Mouse (Mus musculus): ENCODE measurements around the gene Fkbp11.

The Fkbp11 gene

GRCm38 (mm10) chr15:98696216-98696615 lies 31.8 kb downstream of the Fkbp11 start:
- no peak for DNase-seq (ENCODE audit: inconsistent ontology term)

GRCm38 (mm10) chr15:98695726-98696125 lies 32.3 kb downstream of the Fkbp11 start:
- no peak for DNase-seq (ENCODE audit: inconsistent ontology term)

DNA sequence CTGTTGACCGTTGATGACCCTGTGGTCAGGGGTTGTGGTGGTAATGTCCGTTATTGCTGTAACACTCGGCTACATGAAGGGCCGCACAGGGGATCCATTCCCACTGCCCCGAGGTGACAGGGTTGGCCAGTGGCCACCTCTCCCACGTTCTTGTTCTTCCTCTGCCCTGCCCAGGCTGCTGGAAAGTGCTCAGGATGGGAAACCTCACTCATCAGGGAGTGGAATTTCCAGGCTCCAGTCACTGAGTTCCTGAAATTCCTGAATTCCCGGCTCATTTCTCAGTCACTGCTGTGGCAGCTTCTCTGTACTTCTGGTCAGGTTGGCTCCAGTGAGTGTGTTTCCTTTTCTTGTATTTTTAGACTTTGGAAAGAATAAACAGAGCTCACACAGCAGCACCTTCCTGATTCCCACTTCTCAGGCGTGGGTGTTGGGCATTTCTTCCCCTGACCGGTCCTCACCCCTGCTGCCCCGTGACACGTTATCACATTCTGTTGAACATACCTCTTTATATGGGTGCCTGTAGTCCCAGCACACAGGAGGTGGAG lies 35.8 kb downstream of the Fkbp11 start:
- peak; percentile 95 for DNase-seq (ENCODE audit: inconsistent ontology term)

DNA sequence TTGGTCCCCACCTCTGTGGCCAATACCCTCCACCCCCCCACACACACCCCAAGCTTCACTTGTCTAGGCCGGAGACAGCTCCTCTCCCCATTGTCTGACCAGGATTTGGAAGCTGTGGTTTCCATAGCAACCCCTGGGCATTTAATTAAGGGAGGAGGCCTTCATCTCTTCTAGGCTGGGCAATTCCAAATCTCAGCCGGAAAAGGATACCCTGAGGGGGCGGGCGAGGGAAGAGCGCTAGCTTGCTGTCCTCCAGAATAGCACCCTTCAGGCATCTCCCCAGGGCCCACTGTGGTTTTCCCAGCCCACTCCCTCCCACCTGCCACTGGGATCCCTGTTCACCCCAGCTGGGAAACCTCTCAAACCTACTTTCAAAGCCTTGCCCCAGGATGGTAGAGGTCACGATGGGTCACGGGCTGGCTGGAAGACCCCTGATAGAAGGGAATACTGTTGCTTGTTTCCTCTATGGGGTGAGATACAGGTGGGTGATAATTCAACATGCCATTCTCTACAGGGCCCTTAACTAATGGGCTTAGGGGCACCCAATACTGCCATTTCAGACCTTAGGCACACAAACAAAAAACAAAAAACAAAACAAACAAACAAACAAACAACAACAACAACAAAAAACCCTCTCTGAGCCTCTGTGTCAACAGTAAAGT lies 36.4 kb downstream of the Fkbp11 start:
- DNase-seq (ENCODE audit: inconsistent ontology term): no peak

DNA sequence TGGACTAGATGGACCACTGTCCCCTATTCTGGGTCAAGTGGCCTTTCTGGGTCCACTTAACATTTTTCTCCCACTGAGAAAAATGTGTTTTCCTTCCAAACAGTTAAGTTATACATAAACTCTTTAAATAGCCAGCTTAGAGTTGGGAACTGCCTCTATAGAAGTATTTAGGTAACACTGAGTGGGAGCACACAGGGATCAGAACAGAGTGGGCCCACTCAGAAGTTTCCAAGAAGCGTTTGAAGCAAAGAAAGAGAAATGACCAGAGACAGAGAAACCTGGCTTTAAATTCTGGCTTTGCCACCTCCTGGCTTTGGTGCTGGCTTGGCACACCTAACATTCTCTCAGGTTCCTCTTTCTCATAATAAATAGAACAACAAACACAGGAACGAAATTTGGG lies 38.3 kb downstream of the Fkbp11 start:
- no peak for DNase-seq (ENCODE audit: inconsistent ontology term)

DNA sequence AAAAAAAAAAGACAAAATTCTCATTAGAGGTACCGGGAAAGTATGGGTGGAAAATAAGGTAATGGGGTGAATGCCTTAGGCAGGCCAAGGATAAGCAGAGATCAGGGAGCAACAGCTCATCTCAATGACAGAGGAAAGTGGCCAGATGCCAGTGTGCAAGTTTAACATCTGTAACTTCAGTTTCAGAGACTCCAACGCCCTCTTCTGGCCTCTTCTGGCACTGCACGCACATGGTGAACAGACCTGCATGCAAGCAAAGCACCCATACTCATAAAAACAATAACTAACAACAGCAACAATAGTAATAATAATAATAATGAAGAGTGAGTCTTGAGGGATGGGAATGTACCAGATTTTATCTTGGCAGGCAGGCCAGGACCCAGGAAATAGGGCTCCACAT lies 42.1 kb downstream of the Fkbp11 start:
- DNase-seq (ENCODE audit: inconsistent ontology term): no peak

DNA sequence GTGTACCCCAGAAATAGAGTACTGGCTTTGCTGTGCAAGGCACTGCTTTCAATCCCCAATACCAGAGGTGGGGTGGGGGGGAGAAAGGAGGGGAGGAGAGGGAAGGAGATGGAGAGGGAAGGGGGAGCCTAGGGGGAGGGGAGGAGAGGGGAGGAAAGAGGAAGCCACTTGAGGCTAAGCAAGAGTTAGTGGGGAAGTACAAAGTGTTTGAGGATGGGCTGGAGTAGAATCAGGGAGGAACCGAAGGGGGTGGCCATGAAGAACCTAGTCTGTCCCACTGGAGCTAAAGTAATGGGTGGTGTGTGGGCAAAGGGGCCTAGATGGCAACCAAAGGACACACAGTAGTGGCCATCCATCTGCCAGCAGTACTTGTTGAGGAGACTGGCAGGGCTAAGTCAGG lies 44.3 kb downstream of the Fkbp11 start:
- DNase-seq (ENCODE audit: inconsistent ontology term): no peak

DNA sequence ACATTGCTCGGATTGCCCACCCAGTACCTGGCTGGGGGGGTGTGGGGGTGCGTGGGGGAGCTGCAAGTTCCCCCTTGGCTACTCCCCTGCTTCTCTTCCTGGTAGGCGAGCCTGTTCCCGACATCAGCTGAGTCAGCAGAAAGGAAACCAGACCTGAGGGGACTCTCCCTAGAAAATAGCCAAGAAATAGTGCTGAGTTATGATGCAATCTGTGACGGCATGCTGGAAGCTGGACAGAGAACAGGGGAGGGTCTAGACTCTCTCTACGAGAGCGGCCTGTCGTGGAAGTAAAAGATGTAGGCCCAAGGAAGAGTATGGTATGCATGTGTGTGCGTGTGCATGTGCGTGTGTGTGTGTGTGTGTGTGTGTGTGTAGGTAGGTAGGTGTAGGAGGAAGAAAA lies 44.8 kb downstream of the Fkbp11 start:
- DNase-seq (ENCODE audit: inconsistent ontology term): no peak

DNA sequence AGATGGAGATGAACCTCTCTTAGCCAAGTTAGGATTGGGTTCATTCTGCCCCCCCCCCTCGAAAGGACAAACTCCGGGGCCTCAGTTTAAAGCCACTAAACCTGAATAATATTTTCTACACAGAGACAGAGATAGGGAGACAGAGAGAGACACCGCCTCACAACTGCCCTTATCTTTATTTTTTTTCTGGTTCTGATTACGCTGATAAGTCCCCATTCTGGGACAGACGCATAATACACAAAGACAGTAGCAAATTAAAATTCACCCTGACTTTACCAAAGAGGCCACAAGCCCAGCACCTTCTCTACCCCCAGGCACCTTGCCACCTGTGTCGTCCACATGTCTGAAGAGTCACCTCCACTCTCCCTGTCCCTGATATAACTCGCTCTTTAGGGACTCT lies 46.4 kb downstream of the Fkbp11 start:
- DNase-seq (ENCODE audit: inconsistent ontology term): no peak

DNA sequence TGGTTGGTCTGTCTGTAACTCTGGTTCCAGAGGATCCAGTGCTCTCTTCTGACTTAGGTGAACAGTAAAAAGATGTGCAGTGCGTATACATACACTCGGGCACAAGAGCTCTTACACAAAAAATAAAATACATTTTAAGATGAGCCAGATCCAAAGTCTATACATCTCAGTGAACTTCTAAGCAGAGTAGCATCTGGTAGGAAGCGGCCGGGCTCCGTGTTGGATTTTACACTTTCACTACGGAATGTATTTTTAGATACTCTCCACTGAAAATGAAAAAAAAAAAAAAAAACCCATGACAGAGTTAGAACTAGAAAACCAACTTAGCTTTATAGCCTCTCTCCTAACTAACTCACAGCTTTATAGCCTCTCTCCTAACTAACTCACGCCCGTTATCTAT lies 47.3 kb downstream of the Fkbp11 start:
- no peak for DNase-seq (ENCODE audit: inconsistent ontology term)

DNA sequence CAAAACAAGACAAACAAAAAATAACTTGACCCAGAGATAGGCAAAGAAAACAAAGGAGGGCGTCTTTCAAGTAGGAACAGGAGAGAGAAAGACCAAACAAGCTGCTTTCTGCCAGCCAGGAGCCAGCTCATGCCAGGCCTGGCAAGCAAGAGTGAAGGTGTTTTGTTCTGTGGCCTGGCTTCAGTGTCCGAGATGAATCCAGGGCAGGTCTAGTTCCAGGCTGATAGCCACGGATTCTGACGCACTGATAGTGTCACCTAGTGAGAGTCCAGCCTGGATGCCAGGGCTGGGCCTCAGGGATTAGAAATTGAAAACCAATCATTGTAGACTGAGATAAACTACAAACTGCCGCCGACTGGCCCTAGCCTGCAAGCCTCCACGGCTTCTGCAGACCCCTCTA lies 50.0 kb downstream of the Fkbp11 start:
- DNase-seq (ENCODE audit: inconsistent ontology term): no peak

DNA sequence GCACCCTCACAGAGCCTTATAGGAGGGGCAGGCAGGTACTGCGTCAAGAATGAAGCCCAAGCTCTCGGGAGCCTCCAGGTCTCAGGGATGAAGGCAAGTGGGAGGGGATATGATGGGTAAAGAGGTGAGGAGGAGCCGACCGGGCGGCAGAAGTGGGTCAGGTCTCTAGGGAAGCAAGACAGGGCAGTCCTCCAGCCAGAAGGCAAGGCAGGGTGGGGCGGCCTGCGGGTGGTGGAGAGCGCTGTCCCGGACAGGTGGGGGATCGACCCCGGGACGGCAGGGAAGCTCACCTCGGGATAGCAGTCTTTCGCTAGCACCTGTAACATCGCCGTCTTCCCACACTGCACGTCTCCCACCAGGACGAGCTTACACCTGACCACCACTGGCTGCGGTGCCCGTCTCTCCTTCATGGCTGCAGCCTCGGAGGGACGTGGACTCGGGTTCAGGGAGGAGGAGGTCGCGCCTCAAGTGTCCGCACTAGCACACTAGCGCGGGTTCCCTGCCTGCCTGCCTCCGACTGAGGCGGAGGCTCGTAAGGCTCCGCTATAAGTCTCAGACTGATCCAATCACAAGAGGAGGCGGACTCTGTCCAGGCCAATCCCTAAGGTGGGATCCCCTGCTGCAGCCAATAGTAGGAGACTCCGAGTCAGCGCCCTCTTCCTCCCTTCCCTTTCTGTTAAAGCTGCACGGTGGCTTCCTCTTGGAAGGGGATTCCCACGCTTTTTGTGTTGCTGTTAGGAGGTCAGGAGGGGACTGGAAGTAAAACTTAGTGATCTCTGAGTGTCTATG lies 50.9 kb downstream of the Fkbp11 start, which contains the start of gene Rnd1:
Gene Rnd1 (minus strand): TSS at position 522 of the 789 bp plus-strand sequence.
- peak; percentile 93 for DNase-seq (ENCODE audit: inconsistent ontology term)

DNA sequence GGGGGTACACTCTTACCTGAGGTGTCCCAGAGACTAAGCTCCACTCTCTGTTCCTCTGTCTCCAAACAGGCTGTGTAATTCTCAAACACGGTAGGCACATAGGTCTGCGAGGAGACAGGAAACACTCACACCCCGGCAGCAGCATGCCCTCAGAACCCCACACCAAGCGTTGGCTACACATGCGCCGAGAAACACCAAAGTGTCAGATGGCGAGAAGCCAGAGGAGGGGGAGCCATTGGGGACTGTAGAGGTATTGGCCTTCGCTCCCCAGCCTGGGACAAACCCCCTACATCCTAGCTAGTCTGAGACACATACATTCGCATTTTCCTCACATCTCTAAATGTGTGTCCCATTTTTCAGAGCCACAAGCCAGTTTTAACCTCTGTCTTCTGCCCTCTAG lies 51.5 kb downstream of the Fkbp11 start:
- peak; percentile 43 for DNase-seq (ENCODE audit: inconsistent ontology term)

GRCm38 (mm10) chr15:98675634-98676250 lies 52.3 kb downstream of the Fkbp11 start:
- DNase-seq (ENCODE audit: inconsistent ontology term): peak; percentile 21

- no peak for DNase-seq (ENCODE audit: inconsistent ontology term)
These were observed 52.9 kb downstream of the Fkbp11 start for GRCm38 (mm10) chr15:98674994-98675545.

Data from Muller cell, postnatal 12 days (primary cell).